Mouse (Mus musculus): ENCODE data around the gene Aaas. TPM values are rescaled to one million over a fixed set of nuclear protein-coding genes. Genes with fewer than 3 reads are reported as not detected.

Aaas gene
- polyA plus RNA-seq, 1 experiment from 2014 or later: 91.7 TPM

DNA sequence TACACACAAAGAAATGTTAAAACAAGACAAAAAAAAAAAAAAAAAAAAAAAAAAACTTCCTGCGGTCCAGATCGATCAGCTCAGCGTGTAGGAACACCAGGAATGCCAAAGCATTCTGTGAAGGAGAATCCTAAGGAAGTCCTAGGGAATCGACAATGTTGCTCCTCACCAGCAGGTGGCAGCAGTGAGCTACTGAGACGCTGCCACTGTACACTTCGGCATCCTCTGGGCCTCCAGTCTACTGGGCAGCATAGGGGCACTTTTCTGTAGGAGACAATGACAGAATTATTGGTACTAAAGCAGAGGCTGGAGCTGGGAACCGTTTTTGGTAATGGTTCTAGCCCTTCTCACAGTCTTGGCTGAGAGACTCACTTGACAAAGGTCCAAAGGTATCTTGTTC, 31.0 kb upstream of the Aaas start:
- Histone ChIP-seq H3K27ac (ENCODE audit: low read length) (no peak overlapping the region), H3K4me1 (ENCODE audit: insufficient read depth, low read length) (peaks cover 17% of the 10 kb centered on the region), H3K9me3 (ENCODE audit: low read length) (no peaks in the 10 kb centered on the region), H3K4me3 (ENCODE audit: low read length) (no peak overlapping the region), H3K36me3 (ENCODE audit: insufficient read depth, low read length) (no peaks in the 10 kb centered on the region), H3K27me3 (ENCODE audit: insufficient read depth, low read length) (no peaks in the 10 kb centered on the region), H3K9ac (replicated peaks; ENCODE audit: low read length) (no peak overlapping the region), H3K4me2 (replicated peaks; ENCODE audit: low read depth, low read length) (no peak overlapping the region)
- WGBS: 2% methylated on average over 7 of the region's 7 CpGs
- peak; percentile 57 for ATAC-seq (ENCODE audit: low FRiP score, low TSS enrichment)

DNA sequence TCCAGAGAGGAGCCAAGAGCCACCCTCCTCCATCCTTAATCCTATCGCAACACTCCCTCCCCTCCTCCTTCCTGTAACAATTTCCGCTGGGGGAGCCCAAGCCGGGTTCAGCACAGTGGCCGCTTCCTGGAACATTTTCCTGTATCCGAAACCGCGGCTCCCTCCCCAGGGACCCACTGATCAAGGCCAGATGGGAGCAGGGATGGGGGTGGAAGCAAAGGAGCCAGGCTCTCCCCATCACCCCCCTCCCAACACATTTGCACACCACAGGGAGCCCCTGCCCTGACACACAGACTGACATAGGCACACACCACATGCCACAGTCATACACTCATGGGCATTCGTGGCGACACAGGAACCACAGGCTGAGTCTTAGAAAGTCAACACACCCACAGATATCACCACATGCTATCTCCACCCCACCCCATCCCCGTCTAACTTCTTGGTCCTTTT, 27.3 kb upstream of the Aaas start:
- peak overlapping the region; percentile 77 for H3K9ac ChIP-seq (replicated peaks; ENCODE audit: low read length)
- ATAC-seq (ENCODE audit: low FRiP score, low TSS enrichment): peak; percentile 57

DNA sequence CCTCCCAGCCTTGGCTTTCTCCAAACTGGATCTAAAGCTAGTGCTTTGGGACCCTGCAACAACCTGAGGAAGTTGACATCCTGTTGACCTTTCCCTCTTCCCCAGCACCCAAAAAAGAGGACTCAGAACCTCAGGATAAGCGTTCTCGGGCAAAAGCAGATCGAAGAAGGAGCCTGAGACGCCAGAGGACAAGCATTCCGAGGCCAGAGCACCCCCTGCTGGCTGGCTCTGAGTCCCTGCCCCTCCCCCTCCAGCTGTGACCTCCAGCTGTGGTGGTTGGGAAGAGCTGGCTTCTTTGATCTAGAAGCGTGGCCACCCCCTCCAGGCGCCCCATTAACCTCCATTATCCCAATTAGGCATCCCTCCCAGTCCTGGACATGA, 26.6 kb upstream of the Aaas start:
- peak; percentile 79 for ATAC-seq (ENCODE audit: low FRiP score, low TSS enrichment)
- H3K4me3 ChIP-seq (ENCODE audit: low read length): peak overlapping the region; percentile 62
- no peaks in the 10 kb centered on the region for H3K36me3 ChIP-seq (ENCODE audit: insufficient read depth, low read length)
- no peaks in the 10 kb centered on the region for H3K9me3 ChIP-seq (ENCODE audit: low read length)
- H3K9ac ChIP-seq (replicated peaks; ENCODE audit: low read length): peak overlapping the region; percentile 77
- peak overlapping the region; percentile 83 for H3K4me2 ChIP-seq (replicated peaks; ENCODE audit: low read depth, low read length)
- no peaks in the 10 kb centered on the region for H3K27me3 ChIP-seq (ENCODE audit: insufficient read depth, low read length)
- H3K4me1 ChIP-seq (ENCODE audit: insufficient read depth, low read length): peaks cover 23% of the 10 kb centered on the region
- under 1% methylated on average over 7 of the region's 7 CpGs for WGBS
- H3K27ac ChIP-seq (ENCODE audit: low read length): peak overlapping the region; percentile 91

More for the DNA sequence above, 27.3 kb upstream of the Aaas start:
- peak overlapping the region; percentile 91 for H3K27ac ChIP-seq (ENCODE audit: low read length)
- H3K4me3 ChIP-seq (ENCODE audit: low read length): peak overlapping the region; percentile 62
- no peaks in the 10 kb centered on the region for H3K36me3 ChIP-seq (ENCODE audit: insufficient read depth, low read length)
- H3K27me3 ChIP-seq (ENCODE audit: insufficient read depth, low read length): no peaks in the 10 kb centered on the region
- WGBS: 9% methylated on average over 10 of the region's 10 CpGs
- peak overlapping the region; percentile 83 for H3K4me2 ChIP-seq (replicated peaks; ENCODE audit: low read depth, low read length)
- H3K4me1 ChIP-seq (ENCODE audit: insufficient read depth, low read length): peaks cover 23% of the 10 kb centered on the region
- H3K9me3 ChIP-seq (ENCODE audit: low read length): no peaks in the 10 kb centered on the region

DNA sequence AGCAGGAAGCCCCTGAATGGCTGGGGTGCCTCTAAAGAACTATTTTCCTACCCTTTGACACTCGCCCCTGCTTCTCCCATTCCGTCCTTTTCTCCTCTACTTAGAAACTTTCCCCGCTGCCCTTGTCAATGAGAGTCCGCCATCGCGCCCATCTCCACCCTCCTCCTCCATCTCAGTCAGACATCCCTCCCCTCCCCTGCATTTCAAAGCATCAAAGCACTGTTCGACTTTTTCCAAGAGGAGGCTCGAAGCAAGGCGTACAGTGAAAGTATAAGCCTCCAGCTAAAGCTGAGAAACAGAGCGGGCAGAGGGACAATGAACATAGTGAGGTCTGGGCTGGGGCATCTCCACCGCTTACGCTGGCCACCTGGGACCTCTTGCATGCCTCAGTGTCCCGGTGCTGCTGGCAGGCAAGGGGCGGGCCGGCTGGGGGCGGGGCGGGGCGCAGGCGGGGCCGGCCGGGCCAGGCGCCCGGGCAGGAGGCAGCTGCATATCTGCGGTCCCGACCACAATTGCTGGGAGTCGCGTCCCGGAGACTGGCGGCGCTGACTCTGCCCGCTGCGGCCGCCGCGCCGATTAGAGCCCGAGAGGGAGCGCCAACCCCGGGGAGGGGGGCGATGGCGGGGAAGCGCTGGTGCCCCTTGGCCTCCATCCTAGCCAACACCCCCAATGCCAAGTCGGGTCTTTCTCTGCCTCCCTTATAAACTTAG, 26.0 kb upstream of the Aaas start:
- Histone ChIP-seq H3K27me3 (ENCODE audit: insufficient read depth, low read length) (no peaks in the 10 kb centered on the region), H3K27ac (ENCODE audit: low read length) (peak overlapping the region; percentile 91), H3K4me3 (ENCODE audit: low read length) (peak overlapping the region; percentile 62), H3K36me3 (ENCODE audit: insufficient read depth, low read length) (no peaks in the 10 kb centered on the region), H3K4me1 (ENCODE audit: insufficient read depth, low read length) (peaks cover 23% of the 10 kb centered on the region), H3K4me2 (replicated peaks; ENCODE audit: low read depth, low read length) (peak overlapping the region; percentile 83), H3K9ac (replicated peaks; ENCODE audit: low read length) (peak overlapping the region; percentile 77), H3K9me3 (ENCODE audit: low read length) (no peaks in the 10 kb centered on the region)
- ATAC-seq (ENCODE audit: low FRiP score, low TSS enrichment): peak; percentile 85
- WGBS: under 1% methylated on average over 43 of the region's 43 CpGs

DNA sequence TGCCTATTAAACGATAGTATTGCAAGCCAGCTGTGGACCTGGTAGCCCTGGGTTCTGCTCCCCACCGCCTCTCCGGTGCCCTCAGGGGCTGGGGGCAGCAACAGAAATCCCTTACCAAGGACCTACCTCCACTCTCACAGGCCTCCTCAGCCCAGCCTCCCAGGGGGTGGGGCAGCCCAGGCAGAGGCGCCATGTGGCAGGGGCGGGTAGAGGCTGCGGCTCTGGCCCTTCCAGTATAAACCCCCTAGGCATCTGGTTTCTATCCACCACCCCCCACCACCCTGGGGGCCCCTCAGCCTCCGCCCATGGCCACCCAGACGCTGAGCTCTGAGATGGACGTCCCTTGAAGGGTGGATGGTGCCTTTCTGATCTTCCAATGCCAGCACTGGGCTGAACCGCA, 20.2 kb upstream of the Aaas start:
- Histone ChIP-seq H3K9ac (replicated peaks; ENCODE audit: low read length) (peak overlapping the region; percentile 50), H3K27ac (ENCODE audit: low read length) (no peak overlapping the region), H3K4me2 (replicated peaks; ENCODE audit: low read depth, low read length) (peak overlapping the region; percentile 22; the same call in 1 of the 2 replicates), H3K27me3 (ENCODE audit: insufficient read depth, low read length) (peaks cover 2% of the 10 kb centered on the region), H3K36me3 (ENCODE audit: insufficient read depth, low read length) (no peaks in the 10 kb centered on the region), H3K4me1 (ENCODE audit: insufficient read depth, low read length) (peaks cover 20% of the 10 kb centered on the region), H3K9me3 (ENCODE audit: low read length) (no peaks in the 10 kb centered on the region), H3K4me3 (ENCODE audit: low read length) (no peak overlapping the region)
- peak; percentile 62; the same call in 1 of the 2 replicates for ATAC-seq (ENCODE audit: low FRiP score, low TSS enrichment)
- WGBS: 8% methylated on average over 10 of the region's 10 CpGs

DNA sequence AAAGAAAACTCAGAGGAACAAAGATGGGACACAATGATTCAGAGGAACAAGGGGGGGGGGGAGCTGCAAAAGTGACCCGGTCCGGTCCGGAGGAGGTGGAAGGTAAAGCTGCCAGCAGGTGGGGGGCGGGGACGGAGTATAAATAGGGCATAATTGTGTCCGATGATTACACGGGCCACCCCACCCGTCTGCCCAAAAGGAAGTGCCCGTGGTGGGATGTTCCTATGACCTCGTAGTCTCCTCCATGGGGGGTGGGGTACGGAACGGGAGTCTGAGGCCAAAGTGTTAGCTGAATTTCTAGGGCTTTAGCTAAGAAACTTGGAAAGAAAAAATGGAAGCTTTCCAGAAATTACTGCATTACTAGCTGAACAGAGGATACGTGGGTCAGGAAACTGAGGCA, 19.4 kb upstream of the Aaas start:
- Histone ChIP-seq H3K9ac (replicated peaks; ENCODE audit: low read length) (no peak overlapping the region), H3K36me3 (ENCODE audit: insufficient read depth, low read length) (no peaks in the 10 kb centered on the region), H3K9me3 (ENCODE audit: low read length) (no peaks in the 10 kb centered on the region), H3K4me2 (replicated peaks; ENCODE audit: low read depth, low read length) (0 out of 2 replicates have a peak overlapping the region, but pooled peaks have one; percentile 23), H3K4me1 (ENCODE audit: insufficient read depth, low read length) (peaks cover 27% of the 10 kb centered on the region), H3K4me3 (ENCODE audit: low read length) (no peak overlapping the region), H3K27me3 (ENCODE audit: insufficient read depth, low read length) (peaks cover 2% of the 10 kb centered on the region), H3K27ac (ENCODE audit: low read length) (no peak overlapping the region)
- no peak for ATAC-seq (ENCODE audit: low FRiP score, low TSS enrichment)
- WGBS: 9% methylated on average over 13 of the region's 13 CpGs

DNA sequence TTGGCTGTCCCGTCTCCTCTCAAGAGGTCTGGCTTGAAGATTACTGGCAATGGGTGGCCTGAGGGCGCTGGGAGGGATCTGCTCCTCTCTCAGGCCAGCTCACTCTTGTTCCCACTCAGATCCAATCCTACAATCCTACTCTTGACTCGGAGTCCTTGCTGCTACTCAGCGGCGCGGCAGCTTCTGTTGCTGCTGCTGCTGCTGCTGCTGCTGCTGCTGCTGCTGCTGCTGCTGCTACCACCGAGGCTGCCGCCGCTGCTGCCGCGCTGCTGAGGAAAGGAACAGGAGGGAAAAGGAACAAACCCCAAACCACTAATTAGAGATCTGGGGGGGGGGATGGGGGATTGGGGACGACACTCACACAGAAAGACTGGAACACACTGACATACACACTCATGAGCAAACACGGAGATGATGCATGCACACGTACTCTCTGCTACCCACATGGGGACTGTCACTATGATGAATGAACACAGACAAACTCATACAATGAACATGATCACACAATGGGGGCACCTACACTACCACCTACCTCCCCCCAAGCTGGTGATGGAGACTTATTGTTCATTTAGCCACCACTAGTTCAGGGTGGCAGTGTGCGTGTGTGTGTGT, 16.3 kb upstream of the Aaas start, which contains the start of gene Sp7:
TSS of gene Sp7 (minus strand) at position 450 of the 612 bp plus-strand sequence.
- no peaks in the 10 kb centered on the region for H3K9me3 ChIP-seq (ENCODE audit: low read length)
- H3K4me3 ChIP-seq (ENCODE audit: low read length): peak within 1 kb of the TSS; percentile 35
- H3K36me3 ChIP-seq (ENCODE audit: insufficient read depth, low read length): no peaks in the 10 kb centered on the region
- H3K4me1 ChIP-seq (ENCODE audit: insufficient read depth, low read length): peaks cover 36% of the 10 kb centered on the region
- peak within 1 kb of the TSS; percentile 51 for H3K4me2 ChIP-seq (replicated peaks; ENCODE audit: low read depth, low read length)
- H3K27me3 ChIP-seq (ENCODE audit: insufficient read depth, low read length): peaks cover 6% of the 10 kb centered on the region
- 9% methylated on average over 15 of the region's 15 CpGs for WGBS
- no peak within 1 kb of the TSS; the same call in 1 of the 2 replicates for H3K27ac ChIP-seq (ENCODE audit: low read length)
- peak within 1 kb of the TSS; percentile 63 for H3K9ac ChIP-seq (replicated peaks; ENCODE audit: low read length)
- no peak for ATAC-seq (ENCODE audit: low FRiP score, low TSS enrichment)

DNA sequence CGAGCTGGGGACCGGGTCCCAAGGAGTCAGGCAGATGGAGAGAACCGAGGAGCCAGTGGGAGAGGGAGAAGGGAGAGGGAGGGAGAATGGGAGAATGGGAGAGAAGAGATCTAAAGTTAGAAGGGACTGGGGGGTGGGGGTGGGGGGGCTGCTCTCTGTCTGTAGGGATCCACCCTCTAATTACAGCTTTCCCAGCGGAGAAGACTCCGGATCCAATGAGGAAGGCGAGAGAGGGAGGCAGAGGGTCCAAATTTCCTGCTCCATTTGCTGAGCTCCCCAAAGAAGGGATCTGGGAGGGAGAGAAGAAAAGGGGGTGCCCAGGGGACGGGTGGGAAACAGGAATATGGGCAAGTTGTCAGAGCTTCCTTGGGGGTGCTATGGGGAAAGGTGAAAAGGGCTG, 15.7 kb upstream of the Aaas start:
- H3K4me3 ChIP-seq (ENCODE audit: low read length): peak overlapping the region; percentile 35
- H3K9me3 ChIP-seq (ENCODE audit: low read length): no peaks in the 10 kb centered on the region
- peaks cover 36% of the 10 kb centered on the region for H3K4me1 ChIP-seq (ENCODE audit: insufficient read depth, low read length)
- 11% methylated on average over 6 of the region's 7 CpGs for WGBS
- H3K9ac ChIP-seq (replicated peaks; ENCODE audit: low read length): peak overlapping the region; percentile 63
- no peak for ATAC-seq (ENCODE audit: low FRiP score, low TSS enrichment)
- H3K27me3 ChIP-seq (ENCODE audit: insufficient read depth, low read length): peaks cover 6% of the 10 kb centered on the region
- no peaks in the 10 kb centered on the region for H3K36me3 ChIP-seq (ENCODE audit: insufficient read depth, low read length)
- no peak overlapping the region; the same call in 1 of the 2 replicates for H3K27ac ChIP-seq (ENCODE audit: low read length)
- peak overlapping the region; percentile 51 for H3K4me2 ChIP-seq (replicated peaks; ENCODE audit: low read depth, low read length)

DNA sequence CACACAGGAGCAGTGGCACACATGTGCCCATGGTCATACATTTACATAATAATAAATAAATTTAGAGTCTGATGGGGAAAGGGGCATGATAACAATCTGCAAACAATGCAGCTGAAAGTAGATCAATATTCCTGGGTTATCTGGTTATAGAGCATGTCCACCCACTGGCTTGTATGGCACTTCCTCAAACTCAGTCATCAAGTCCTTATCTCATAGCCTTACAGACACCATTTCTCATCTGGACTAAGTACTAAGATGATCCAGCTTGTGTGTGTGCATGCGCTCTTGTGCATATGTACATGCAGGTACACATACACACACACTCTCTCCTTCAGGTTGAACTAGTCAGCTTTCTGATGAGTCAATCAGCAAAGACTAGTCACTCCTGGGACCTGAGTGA, 14.1 kb upstream of the Aaas start:
- WGBS: 98% methylated on average over 1 of the region's 1 CpGs
- Histone ChIP-seq H3K9ac (replicated peaks; ENCODE audit: low read length) (no peak overlapping the region), H3K9me3 (ENCODE audit: low read length) (no peaks in the 10 kb centered on the region), H3K27ac (ENCODE audit: low read length) (no peak overlapping the region), H3K4me2 (replicated peaks; ENCODE audit: low read depth, low read length) (no peak overlapping the region), H3K36me3 (ENCODE audit: insufficient read depth, low read length) (no peaks in the 10 kb centered on the region), H3K27me3 (ENCODE audit: insufficient read depth, low read length) (peaks cover 6% of the 10 kb centered on the region), H3K4me1 (ENCODE audit: insufficient read depth, low read length) (peaks cover 25% of the 10 kb centered on the region), H3K4me3 (ENCODE audit: low read length) (no peak overlapping the region)
- ATAC-seq (ENCODE audit: low FRiP score, low TSS enrichment): no peak

DNA sequence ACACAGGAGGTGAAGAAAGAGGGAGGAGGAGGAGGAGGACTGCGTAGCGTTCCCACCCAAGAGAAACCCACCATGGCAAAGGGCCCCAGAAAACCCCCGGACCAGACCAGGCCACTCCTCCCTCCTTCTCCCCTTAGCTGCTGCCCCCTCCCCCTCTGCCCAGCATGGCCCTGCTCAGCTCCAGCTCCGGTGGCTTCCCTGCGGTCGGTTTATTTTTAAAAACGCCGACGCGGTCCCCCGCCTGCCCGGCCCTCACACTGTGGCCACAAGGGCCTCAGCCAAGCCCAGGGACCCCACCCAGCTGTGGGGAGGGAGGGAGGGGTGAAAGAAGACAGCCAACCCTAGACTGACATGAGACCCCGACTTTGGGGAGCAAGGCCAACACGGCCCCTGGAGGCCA, 12.1 kb upstream of the Aaas start:
- Histone ChIP-seq H3K9ac (replicated peaks; ENCODE audit: low read length) (peak overlapping the region; percentile 68), H3K4me3 (ENCODE audit: low read length) (peak overlapping the region; percentile 26)
- peak; percentile 49; the same call in 1 of the 2 replicates for ATAC-seq (ENCODE audit: low FRiP score, low TSS enrichment)

More for the DNA sequence above, 12.1 kb upstream of the Aaas start:
- Histone ChIP-seq H3K9me3 (ENCODE audit: low read length) (no peaks in the 10 kb centered on the region), H3K4me1 (ENCODE audit: insufficient read depth, low read length) (peaks cover 36% of the 10 kb centered on the region), H3K4me2 (replicated peaks; ENCODE audit: low read depth, low read length) (peak overlapping the region; percentile 57), H3K27me3 (ENCODE audit: insufficient read depth, low read length) (peaks cover 14% of the 10 kb centered on the region), H3K27ac (ENCODE audit: low read length) (peak overlapping the region; percentile 59; the same call in 1 of the 2 replicates), H3K36me3 (ENCODE audit: insufficient read depth, low read length) (no peaks in the 10 kb centered on the region)
- 4% methylated on average over 14 of the region's 14 CpGs for WGBS
